Mouse (Mus musculus): ENCODE measurements around the gene Ptprq.

Ptprq gene

DNA sequence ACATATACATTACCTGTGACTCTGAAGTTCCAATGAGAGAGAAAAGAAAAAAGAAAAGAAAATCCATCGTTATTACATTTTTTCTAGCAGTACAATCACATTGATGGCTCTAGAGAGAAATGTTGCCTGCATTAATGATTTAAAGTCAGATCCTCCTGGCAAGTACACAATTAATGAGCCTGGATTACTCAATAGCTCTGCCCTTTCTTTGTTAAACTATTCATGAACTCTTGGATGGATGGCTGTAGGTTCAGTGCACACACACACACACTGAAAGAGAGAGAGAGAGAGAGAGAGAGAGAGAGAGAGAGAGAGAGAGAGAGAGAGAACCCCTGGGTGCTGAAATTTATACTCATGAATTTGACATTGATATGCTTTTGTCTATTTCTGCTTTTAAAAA is at the start of gene Ptprq:
TSS of gene Ptprq (minus strand) at position 246 of the 400 bp plus-strand sequence.
- no peak for DNase-seq (ENCODE audit: low read depth, low spot score)

DNA sequence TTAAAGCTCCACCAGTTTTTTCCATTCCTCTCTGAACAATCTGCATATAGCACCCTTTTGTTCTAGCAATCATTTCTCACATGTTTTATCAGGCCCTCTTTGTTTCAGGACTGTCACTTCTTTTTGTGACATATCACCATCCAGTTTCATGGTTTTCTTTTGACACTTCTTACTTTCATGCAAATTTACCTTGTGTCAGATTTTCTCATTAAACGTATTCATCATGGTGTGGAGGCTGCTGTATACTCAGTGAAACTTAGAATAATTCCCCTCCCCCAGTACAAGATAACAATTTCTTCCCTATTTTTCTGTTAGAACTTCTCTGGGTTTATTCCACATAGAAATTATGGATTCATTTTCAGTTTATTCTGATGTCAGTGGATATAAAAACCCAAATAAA is 39.8 kb upstream of the Ptprq start:
- no peak for DNase-seq (ENCODE audit: low read depth, low spot score)

DNA sequence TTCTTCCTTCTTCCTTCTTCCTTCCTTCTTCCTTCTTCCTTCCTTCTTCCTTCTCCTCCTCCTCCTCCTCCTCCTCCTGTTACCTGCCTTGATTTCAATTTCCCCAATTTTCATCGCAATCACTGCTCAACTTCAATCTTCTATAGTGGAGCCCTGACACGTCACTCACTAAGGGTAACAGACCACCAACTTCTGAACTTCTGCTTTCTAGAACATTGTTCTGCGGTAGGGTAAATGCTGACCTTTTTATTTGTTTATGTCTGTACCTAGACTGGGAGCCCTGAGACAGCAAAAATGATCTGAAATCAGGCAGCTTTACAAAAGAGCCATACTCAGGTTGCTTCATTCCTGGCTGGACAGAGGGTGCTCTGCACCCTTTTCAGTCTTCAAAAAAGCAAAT is 33.6 kb upstream of the Ptprq start:
- no peak for DNase-seq (ENCODE audit: low read depth, low spot score)

DNA sequence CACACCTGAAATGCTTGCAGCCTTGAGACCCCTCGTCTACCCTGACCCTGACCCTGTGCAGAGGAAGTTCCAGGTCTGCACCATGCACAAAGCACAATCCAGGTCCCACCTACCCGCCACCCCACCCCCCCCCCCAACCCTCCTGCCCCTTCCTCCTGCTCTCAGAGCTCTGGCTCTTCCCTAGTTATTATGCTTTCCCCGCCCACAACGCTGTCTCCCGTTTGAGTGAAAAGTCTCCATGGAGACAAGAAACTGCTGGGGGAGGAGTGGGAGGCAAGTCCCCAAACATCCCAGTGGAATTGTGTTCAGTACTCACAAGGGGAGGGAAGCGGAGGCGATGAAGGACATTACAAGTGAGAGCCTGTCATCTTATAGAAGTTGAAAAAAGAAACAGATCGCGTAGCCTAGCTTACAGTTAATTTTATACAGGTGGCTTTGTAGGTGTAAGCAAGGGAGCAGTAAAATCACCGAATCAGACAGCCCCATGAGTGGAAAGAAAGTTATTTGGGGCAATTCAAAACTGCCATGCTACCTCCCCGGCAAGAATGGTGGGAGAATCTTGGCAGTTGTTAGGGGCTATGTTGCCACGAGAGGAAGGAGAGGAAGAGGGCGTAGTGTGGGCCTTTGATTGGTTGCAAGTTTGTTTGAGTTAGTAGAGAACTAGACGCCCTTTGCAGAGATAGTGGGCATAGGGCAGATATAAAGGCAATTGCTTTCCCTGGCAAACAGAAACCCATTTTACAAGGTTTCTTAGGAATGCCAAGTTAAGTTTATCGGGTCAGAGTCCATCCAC is 32.7 kb upstream of the Ptprq start:
- DNase-seq (ENCODE audit: low read depth, low spot score), result no peak

- DNase-seq (ENCODE audit: low read depth, low spot score), result no peak
These were observed 32.1 kb upstream of the Ptprq start for GRCm38 (mm10) chr10:107751944-107752343.

DNA sequence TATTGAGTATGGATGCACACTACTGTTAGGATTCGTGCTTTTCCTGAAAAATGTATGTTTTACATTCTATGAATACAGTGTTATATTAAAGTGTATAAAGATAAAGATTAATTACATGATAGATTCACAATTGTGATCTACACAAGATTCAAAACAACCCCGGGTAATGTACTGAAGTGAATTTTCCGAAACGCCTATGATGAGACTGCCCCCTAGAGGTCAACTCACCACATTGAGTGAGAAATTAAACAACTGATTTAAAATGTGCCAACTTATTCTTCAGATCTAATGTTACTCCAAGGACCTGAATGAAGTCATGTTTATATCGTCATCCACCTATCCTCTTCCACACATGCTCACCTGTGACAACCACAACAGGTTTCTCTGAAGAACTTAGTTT is 27.7 kb upstream of the Ptprq start:
- no peak for DNase-seq (ENCODE audit: low read depth, low spot score)

- no peak for DNase-seq (ENCODE audit: low read depth, low spot score)
These were observed 26.9 kb upstream of the Ptprq start for GRCm38 (mm10) chr10:107746717-107747116.

DNA sequence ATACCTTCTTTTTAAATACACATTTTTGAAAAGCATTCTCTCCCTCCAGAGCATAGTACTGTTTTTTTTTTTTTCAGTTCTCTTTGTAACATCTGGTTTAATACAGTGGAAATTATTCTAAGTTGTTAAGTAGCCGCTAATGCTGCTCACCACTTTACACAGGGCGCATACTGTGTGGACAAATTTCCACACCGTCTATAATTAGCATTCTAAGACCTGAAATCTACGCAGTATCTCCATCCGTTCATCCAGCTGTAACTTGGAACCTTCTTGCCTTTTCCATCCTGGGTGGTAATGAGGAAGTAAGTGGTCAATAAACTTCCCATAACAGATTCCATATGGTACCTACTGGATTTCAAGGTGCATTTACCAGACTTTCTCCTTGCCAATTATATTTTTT is 20.0 kb upstream of the Ptprq start:
- DNase-seq (ENCODE audit: low read depth, low spot score), result no peak

GRCm38 (mm10) chr10:107737743-107738142 is 17.9 kb upstream of the Ptprq start:
- DNase-seq (ENCODE audit: low read depth, low spot score), result no peak

DNA sequence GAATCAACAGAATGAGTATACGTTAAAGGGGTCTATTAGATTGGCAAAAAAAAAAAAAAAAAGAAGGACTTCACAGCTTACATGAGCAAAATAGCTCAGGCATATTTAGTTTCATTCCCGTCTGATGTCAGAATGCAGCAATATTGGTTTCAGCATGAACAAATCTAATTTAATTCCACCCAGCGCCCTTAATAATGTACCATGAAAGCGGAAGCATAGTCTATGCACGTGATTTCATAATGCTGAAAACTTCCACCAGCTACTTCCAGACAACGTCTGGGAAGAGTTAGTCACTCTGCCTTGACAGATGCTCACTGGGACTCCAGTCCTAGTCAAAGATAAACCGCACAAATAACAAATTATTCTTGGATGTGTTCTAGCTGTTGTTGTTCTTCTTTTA is 15.6 kb upstream of the Ptprq start:
- no peak for DNase-seq (ENCODE audit: low read depth, low spot score)

GRCm38 (mm10) chr10:107734327-107734726 is 14.5 kb upstream of the Ptprq start:
- no peak for DNase-seq (ENCODE audit: low read depth, low spot score)

DNA sequence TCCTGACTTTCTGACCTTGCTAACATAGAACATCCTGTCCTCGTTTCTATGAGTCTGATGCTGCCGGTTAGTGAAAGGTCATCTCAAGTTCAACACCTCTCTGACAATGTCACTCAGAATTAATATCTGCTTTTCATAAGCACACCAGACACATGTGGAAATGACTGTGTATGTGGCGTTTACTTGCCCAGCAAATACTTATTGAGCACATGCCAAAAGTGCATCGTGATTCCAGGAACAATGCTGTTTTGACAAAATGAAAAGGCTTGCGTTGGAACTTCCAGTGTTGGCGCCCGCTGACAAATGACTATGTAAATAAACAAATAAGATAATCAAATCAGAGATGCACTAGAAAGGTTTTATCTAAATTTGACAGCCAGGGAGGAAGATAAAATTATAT is 5.8 kb upstream of the Ptprq start:
- DNase-seq (ENCODE audit: low read depth, low spot score), result no peak

GRCm38 (mm10) chr10:107704443-107704842 is 15.4 kb downstream of the Ptprq start:
- DNase-seq (ENCODE audit: low read depth, low spot score), result no peak

DNA sequence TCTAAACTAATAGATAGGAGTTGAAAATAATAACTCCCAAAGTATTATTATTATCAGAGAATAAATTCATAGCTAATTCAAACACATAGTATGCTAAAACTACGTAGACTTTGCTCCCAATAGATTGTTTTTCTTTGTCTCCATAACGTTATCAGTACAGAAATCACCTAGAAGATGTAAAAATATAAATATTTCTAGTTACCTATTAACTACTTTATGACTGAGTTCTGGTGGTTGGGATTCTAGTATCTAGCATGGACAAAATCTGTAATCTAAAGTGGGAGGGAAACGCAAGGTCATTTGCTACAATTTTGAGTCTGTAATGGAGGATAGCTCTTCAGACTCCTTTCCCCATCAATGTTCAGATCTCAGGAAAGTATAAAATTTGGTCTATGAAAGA is 18.9 kb downstream of the Ptprq start:
- DNase-seq (ENCODE audit: low read depth, low spot score), result no peak

GRCm38 (mm10) chr10:107698716-107699115 is 21.1 kb downstream of the Ptprq start:
- no peak for DNase-seq (ENCODE audit: low read depth, low spot score)

DNA sequence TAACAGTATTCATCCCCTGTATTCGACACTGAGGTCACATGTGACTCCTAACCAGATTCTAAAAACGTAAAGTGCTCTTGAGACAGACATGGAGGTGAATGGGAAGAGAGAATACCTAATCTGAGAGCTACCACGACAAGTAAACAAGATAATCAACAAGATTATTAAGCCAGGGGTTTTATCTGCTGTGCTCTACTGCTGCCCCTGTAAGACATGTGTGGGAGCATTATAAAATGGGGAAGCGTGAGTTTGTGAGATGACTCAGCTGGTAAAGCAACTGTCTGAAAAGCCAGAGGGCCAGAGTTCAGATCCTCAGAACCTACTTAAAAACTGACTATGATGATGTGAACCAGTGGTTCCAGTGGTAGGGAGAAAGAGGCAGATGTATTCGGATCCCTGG is 22.7 kb downstream of the Ptprq start:
- no peak for DNase-seq (ENCODE audit: low read depth, low spot score)

DNA sequence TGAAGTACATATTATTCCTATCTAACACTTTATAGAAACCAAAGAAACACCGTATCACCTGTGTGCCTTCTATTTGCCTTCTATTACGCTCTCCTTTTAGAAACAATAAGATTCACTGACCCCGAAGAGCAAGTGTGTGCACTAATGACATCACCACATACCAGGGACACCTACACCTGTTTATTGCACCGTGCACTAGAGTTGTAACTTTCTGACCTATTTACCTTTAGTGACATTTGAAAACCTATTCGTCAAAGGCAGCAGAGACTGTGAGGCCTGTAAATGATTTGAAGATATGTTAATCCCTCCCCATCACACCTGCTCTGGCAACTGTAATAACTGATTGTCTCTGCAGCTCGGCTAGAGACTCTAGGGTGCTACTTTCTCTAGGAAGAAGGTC is 32.5 kb downstream of the Ptprq start:
- no peak for DNase-seq (ENCODE audit: low read depth, low spot score)

GRCm38 (mm10) chr10:107675994-107676393 is 43.9 kb downstream of the Ptprq start:
- no peak for DNase-seq (ENCODE audit: low read depth, low spot score)

DNA sequence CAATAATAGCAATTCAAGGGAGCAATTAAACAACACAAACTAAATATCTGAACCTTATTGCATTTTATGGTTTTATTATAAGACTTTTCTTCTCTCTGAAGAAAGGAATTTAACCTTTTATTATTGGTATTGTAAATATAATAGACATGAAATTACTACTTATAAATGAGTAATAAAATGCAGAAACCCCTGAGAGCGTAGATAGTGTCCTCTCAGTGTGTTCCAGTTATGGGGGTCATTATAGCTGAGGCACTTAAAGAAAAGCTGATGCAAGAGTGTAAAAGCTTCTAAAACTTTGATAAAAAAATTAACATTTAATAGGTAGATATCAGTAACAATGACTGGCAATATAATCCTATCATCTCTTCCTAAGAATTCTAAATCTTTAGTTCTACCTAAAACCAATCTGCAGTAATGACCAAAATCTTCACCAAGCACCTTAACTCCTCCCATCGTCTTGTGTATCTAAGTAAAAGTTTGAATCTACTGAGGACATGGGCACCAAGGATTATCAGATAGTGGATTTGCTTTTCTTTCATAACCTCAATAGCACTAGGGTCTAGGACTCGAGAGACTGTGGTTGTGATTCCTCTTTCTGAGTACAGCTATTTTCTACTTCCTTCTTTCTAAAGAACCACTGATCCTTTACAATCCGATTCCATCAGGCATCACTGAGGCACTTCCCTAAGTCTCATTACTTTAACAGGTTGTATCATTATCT is 51.3 kb downstream of the Ptprq start:
- DNase-seq (ENCODE audit: low read depth, low spot score), result no peak

GRCm38 (mm10) chr10:107662372-107663065 is 57.3 kb downstream of the Ptprq start:
- DNase-seq (ENCODE audit: low read depth, low spot score), result no peak

- no peak for DNase-seq (ENCODE audit: low read depth, low spot score)
These were observed 57.9 kb downstream of the Ptprq start for GRCm38 (mm10) chr10:107661970-107662369.

GRCm38 (mm10) chr10:107659141-107659540 is 60.7 kb downstream of the Ptprq start:
- no peak for DNase-seq (ENCODE audit: low read depth, low spot score)

GRCm38 (mm10) chr10:107649687-107650086 is 70.2 kb downstream of the Ptprq start:
- no peak for DNase-seq (ENCODE audit: low read depth, low spot score)
